Mouse (Mus musculus) embryo, embryonic 9.5 days (tissue): ENCODE data around the gene Dhx35.
A peak's percentile ranks its signal among the peaks of the same experiment; 100 is the strongest.

Experiments
- DNase-seq: peaks from one replicate; pipeline ENCODE4 v3.0.0-alpha.2; 2017; ENCODE audit errors: extremely low spot score

Dhx35 gene

DNA sequence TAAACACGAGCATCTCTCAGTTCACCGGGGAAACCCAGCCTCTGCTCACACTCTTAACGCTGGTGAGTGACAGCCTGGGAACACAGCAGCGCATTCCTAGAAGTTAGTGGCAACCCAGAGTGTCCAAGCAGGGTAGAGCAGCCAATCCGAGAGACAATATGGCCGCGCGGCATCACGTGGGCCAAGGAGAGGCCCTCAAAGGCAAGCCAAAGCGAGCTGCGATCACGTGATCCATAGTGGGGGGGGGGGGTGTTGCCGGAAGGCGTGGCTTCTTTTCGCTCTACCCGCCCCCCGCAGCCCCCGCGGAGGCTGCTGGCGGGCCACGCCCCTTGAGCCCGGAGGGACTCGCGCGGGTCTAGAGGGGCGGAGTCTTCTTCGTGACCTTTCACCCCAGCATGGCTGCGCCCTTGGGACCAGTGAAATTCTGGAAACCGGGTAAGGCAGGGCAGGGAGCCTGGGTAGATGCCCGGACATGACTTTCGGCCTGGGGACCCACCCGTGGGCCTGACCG is at the start of gene Dhx35:
Gene Dhx35, plus strand, starts transcription at position 314 of the 511 bp plus-strand sequence.
- DNase-seq, result peak; percentile 98

DNA sequence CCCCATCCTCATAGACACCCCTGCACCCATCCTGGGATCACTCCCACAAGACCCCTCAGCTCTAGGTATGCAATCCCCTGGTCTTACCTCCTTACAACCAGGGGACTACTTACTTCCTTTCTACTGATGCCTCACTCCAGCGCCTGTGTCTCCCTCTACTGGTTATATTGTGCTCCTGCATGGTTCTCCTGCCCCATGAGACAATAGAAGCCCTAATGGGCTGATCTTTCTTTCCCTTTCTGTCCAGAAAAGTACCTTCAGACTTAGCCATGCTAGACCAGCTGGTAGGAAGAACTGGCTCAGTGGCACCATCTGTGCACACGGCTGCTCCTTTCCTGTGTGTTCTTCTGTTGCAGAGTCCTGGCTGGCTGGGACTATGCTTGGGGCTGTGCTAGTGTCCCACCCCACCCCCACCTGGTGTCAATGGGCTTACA is 49.5 kb upstream of the Dhx35 start:
- peak; percentile 48 for DNase-seq

DNA sequence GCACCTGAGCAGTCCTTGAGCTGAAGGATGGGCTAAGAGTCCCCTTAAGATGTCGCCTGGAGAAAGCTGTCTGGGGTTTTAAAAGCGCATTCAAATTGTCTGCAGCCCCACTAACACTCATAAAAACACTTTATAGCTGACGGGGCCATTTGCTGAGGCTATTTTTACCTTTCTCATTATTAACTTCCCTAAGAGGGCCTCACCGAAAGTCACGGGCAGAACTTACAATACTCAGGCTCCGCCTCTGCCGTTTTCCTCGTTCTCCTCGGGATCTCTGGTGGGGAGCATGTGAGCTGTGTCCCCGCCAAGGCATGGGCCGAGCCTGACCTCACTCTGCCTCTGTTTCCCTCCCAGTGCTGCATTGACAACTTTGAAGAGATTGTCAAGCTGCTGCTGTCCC is 48.4 kb upstream of the Dhx35 start:
- no peak for DNase-seq

DNA sequence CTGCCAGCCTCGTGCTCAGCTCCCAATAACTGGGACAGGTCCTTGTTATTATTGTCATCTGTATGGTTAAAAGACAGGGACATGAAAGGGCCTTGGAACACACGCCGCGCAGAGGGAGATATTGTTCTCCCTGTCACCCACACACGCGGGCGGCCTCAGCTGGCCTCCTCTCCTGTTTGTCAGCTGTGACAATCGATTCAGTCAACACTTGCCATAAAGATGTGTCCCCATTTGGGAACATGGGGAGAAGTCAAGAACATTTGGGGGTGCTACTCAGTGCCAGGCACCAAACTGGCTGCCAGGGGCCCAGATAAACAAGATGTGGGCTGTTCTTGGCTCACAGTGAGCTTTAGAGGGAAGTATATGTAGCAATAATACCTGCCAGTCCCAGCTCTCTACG is 45.2 kb upstream of the Dhx35 start:
- no peak for DNase-seq

DNA sequence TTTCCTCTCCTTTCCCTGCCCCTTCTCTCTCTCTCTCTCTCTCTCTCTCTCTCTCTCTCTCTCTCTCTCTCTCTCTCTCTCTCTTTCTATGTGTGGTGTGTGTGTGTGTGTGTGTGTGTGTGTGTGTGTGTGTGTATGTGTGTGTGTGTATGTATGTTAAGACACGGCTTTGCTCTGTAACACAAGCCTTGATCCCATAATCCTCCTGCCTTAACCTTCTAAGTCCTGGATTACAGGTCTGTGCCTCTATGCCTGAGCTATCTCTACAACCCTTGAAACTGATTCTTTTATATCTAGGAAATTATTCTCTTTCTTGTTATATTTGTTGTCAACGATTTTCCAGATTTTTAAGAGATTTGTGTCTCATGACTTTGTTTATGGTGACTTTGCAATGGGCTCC is 34.4 kb upstream of the Dhx35 start:
- no peak for DNase-seq

DNA sequence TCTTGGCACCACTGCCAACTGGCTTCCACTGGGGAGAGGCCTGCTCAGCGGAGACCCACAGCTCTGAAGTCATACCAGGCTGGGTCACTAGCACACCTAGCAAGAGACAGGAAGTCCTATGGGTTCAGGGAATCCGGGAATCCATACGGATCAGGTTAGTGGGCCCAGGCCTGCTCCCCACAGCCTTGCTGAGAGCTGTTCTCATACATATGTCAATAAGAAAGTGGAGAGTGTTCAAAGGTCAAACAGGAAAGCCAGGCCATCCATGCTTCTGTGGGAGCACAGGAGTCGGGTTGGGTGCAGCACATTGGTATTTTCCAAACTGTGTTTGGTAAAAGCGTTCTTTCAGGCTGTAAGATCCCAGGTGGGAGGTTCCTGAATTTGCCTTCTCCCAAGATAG is 32.3 kb upstream of the Dhx35 start:
- no peak for DNase-seq

DNA sequence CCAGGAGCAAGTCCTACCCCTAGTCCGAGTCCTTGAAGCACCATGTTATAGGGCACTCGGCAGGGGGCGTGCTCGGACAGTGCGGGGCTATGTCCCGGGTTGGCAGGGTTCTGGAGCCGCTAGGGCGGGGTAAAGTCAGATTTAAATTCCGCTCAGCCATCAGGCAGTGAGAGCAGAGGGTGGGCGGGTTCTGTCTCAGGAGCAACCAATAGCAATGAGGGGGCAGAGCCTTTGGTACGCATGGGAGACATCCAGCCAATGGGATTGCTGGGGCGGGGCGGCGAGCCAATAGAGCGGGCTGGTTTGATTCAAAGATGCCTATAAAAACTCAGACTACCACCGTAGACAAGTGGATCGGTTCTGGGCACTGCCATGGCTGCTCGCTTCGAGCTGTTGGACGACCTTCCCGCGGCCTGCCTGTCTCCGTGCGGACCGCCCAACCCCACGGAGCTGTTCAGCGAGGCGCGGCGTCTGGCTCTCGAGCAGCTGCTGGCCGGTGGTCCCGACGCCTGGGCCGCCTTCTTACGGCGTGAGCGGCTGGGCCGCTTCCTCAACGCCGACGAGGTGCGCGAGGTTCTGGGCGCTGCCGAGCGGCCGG is 26.8 kb upstream of the Dhx35 start, which contains the start of gene Fam83d:
Gene Fam83d, plus strand, starts transcription at position 352 of the 598 bp plus-strand sequence.
- peak; percentile 97 for DNase-seq

DNA sequence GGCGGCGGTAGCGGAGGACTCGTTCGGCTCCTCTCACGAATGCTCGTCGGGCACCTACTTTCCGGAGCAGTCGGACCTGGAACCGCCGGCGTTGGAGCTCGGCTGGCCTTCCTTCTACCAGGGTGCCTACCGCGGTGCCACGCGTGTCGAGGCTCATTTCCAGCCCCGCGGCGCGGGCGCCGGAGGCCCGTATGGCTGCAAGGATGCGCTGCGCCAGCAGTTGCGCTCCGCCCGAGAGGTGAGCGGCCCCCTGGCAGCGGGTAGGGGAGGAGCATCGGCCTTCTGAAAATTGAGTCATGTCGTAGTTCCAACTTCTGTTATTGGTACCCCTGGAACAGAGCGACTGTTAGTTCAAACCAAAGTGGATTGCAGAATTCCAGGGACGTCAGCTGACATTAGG is 26.3 kb upstream of the Dhx35 start:
- DNase-seq, result no peak

DNA sequence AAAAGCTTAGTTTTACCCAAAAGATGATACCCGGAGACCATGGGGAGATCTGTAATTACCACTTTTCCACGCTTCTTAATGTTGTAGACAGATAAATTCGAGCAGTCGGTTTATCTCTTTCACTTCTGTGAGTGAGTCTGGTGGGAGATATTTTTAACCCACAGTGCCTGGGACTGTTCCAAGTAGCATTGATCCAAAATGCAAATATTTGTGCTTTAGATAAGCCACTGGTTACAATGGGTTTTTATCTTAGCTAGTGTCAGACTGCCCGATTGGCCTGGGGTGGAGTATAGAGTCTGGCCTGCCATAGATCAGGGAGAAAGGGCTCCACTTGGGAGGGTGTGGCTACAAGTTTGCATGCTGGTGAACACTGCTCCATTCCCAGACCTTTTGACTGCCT is 25.8 kb upstream of the Dhx35 start:
- DNase-seq, result no peak

DNA sequence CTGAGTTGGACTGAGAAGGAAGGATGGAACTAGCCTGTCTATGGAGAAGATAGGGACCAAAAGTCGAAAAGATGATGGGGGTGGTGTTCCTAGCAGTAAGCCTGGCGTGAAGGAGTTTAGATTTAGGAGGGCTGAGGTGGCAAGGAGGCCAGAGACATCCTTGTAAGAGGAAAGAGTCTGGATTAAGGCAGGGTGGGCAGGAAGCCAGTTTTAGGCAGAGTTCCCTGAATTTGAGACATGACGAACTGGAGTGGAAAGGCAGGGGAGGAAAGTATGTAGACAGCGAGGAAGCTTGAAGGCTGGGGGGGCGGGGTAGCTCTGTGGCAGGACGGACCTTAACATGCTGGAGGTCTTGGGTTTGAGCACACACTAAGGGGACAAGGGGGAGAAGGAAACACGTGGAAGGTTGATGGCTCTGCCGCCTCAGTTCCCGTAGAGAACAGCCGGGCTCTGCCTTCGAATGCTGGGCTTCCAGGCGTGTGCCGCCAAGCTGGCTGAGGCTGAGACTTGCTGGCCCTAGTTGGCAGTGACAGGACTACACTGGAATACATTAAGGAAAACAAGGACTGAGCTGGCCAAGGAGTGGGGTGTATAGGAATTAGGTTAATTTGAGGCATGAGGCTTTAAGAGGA is 24.4 kb upstream of the Dhx35 start:
- no peak for DNase-seq

DNA sequence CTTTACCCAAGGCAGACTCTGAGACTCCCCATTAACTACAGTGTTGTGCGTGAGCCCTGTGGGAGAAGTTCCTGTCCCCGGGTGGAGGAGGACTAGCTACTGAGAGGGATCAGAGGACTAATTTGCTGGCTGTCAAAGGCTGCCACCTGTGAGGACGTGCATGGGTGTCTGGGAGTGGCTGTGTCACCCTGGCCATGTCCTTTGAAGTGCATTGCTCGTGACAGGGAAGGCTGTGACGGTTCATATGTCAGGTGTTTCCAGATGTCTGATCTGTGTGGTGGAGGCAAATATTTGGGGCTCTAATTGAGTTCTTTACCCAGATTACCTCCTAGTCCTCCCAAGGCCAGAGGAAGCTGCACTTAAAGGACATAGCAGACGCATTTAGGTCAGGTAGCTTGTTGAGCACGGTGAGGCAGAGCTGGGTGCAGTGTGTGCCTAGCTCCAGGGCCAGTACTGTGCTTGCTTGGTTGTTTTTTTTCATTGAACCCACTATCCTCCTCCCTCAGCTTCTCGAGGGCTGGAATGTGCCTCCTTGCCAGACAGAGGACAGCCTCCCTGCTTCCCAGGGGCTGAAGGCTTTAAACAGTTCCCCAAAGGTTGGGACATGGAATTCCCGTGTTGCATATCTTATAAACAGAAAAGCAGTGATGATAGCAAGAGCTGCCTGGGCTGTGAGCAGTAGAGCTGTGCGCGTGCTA is 23.4 kb upstream of the Dhx35 start:
- DNase-seq, result no peak

DNA sequence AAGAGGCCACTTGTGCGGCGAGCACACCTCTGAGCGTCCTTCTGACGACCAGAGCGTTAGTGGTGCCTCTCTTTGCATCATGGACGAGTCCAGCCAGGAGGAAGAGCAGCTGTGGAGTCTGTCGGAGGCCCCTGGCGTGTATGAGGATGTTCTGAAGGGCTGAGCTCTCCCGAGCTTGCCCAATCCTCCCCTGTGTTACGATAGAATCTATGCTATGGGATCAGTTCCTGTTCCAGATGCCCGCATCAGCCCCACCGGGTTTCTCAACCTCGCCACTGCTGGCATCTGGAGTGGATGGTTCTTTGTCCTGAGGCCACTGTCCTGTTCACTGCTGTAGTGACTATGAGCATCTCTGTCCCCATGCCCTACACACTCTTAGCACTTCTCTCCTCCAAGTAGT is 21.8 kb upstream of the Dhx35 start:
- no peak for DNase-seq

DNA sequence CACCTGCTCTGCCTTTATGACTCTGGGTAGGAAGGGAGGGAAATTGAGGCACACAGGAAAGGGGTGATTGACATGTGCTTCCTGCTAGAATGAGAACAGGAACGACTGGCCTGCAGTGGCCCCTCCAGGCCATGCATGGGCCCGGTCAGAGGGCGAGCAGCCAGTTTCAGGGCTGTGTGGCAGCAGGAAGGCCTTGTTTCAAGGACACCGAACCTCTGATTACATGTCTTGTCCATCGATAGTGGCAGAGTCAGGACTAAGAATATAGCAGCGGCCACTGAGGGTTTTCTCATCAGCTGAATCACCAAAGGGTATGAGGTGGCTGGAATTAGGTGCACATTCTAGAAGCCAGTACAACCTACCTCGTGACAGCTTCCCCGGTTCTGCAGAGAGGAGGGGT is 19.7 kb upstream of the Dhx35 start:
- DNase-seq, result no peak

DNA sequence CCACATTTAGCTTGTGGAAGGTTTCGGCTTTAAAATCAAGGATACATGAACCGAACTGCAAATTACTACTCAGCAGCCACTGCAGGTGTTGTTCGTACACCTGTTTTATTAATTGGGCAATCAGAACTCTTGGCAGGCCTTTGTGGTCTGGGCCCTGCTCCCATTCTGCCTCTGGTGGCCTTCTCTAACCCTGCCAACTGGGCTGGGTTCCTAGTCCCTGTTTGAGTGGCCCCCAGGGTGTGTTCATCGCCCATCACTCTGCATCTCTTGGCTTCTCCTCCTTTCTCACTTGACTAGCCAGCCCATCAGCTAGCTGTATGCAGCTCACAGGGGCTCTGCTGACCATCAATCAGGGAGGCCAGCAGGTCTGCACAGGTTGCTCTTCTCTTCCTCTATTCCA is 17.9 kb upstream of the Dhx35 start:
- DNase-seq, result no peak

DNA sequence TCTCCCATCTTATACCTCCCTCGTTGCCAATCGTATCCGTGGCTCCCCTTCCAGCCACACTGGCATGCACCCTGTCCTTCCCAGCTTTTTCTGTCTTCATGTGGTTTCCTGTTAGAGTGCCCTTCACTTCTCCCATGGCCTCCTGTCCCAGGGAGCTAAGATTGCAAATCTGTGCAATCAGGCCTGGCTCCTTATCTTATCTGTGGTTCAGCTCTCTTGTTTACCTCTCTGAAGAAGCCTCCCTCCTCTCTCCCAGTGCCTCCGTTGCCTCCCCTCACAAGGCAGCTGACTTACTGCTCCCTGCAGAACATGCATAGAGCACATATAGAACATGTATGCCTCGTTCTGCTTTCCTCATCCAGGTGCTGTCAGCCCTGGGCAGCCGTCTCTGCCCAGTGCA is 17.1 kb upstream of the Dhx35 start:
- no peak for DNase-seq

DNA sequence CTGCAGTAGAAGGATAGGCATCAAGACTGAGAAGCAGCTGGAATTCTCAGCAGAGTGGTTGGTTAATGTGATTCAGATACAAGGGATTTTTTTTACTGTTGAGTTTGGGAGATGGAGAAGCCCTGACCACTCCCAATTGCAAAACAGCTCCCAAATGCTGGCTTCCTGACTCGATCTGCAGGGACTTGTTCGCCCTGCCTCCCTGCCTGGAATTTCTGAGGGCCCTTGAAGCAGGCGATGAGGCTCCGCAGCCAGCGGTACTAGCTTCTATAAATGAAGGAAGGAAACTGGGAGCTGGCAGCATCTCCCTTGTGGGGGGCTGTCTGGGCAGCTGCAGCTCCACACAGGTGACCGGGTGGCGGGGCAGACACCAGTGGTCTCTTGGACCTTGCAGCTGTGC is 16.3 kb upstream of the Dhx35 start:
- no peak for DNase-seq

DNA sequence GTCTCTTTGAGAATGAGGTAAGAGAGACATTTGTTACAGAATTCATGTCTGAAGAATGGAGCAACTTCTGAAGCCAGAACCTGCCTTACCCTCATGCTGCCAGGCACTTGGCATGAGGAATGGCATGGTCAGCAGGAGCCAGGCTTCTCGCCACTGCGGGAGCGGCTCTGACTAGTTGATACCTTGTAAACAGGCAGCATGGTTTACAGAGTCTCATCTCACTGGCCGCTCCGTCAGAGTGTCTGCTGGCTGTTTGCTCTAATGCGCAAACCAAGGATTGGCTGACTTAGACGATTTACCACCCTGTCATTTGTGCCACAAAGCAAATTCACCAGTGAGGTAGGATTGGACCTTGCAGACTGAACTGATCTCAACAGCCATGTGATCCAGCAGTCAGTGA is 13.5 kb upstream of the Dhx35 start:
- no peak for DNase-seq

DNA sequence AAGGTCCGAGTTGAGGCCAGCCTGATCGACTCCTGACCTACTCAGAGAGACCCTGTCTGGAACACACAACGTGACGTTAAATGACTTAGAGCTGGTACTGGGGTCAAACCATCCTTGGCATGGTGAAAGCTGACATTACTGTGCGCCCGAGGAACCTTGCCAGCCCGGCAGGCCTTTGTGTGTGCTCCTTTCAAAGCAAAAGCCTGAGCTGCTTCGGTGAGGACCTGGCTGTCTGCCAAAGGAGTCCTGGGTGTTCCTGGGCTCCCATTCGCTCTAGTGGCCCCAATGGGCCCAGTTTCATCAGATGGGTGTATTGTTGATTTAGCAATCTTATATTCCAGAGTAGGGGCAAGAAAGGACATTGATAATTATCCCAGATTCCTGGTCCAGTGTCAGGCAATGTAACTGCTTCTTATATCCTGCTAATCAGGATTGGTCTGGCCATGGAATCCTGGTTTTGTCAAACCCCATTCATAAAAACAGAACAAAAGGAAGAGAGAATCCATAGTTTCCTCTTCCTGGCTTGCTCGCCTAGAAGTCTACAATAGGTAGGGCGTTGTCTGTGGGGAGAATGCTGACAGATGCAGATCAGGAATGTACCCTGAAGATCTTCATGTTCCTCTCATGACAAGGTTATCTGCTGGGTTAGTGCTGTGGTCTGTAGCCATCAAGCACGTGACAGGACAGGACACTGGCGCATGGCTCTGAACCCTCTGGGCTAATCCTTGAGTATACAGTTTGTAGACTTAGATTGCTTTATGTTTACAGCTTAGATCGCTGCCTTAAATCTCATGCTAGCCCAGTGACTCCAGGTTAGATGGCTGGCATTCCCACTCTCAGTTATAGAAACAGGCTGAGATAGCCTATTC is 7.4 kb upstream of the Dhx35 start:
- DNase-seq, result no peak

DNA sequence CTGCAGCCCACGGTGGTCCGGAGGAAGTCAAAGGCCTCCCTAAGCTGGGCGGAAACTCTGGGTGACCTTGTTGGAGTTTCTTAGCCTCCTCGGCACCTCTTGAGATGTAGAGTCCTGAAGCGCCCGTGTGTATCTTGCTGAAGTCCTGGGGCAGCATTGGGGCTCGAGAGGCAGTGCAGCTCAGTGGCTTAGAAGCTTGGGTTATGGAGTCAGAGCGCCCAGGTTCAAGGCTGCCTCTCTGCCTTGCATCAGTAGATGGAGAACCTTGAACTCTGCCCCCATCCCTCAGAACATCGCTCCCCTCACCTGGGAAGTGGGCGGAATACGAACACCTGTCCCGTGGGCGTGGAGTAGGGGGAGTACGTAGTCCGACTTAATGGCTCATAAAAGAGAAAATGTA is 436 bp downstream of the Dhx35 start:
- DNase-seq, result no peak

DNA sequence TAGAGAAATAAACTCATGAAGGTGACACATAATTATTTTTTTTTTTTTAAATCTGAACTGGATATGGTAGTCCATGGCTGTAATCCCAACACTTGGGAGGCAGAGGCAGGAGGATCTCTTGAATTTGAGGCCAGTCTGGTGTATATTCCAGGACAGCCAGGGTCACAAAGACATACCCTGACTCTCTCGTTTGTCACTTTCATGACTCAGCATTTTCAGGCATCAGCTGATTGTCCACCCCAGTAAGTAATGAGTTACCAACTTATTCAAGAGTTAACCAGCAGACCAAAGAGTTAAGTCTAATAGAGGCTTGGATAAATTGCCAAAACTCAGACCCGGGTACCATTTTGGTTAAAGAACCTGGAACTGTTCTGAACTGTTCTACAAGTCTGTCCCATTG is 1.3 kb downstream of the Dhx35 start:
- no peak for DNase-seq

DNA sequence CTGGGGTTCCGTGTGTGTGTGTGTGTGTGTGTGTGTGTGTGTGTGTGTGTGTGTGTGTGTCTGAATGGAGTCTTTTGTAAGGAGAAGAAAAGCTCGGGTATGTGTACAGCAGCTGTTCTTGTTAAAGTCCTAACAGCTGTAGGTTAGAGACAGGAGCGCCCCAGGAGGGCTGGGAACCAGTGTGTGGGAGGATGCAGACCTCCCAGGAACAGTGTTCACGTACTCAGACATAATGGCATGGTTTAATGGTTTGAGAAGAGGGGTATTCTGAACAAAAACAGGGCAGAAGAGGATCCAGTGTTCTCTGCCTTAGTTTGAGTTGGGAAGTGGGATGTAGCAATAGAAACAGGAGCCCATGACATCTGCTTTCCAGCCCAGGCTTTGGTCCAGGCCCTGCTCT is 4.7 kb downstream of the Dhx35 start:
- no peak for DNase-seq

DNA sequence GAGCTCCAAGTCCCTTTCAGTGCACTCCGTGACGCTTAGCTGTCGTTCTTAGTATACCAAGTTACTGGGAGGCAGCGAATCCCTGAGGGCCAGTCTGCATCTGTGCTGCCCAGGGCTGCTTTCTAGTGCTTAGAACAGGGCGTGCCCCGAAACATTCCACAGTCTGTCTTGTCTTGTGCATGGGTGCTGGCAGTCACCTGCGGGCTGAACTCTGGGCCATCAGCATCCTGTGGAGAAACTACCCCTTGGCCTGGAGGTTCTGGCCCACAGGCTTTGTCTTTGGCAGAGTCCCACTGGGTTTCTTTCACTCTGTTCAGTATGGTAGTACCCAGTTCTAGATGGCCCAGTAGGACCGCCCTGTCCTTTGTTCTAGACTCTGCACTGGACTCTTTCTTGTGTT is 6.2 kb downstream of the Dhx35 start:
- DNase-seq, result no peak
